Mouse (Mus musculus) monocyte, adult 2 months (primary cell): ENCODE measurements around the gene Bin2.

ENCODE experiments used
- DNase-seq, 2 experiments: peaks; one replicate each; pipeline ENCODE4 v3.0.0; 2022; ENCODE audit warnings: low spot score in 2 of 2, low read depth in 1 of 2

Bin2 gene

GRCm38 (mm10) chr15:100683041-100683440, 13.7 kb upstream of the Bin2 start:
- DNase-seq = peak; percentile 48 to 72

GRCm38 (mm10) chr15:100681770-100682169, 12.4 kb upstream of the Bin2 start:
- no peak for DNase-seq

- no peak for DNase-seq
These were observed 11.0 kb upstream of the Bin2 start for GRCm38 (mm10) chr15:100680381-100680780.

GRCm38 (mm10) chr15:100679005-100679404, 9.7 kb upstream of the Bin2 start:
- no peak for DNase-seq

- no peak for DNase-seq
These were observed 9.2 kb upstream of the Bin2 start for GRCm38 (mm10) chr15:100678581-100678980.

- no peak for DNase-seq
These were observed 8.3 kb upstream of the Bin2 start for GRCm38 (mm10) chr15:100677675-100678074.

- no peak for DNase-seq
These were observed 7.2 kb upstream of the Bin2 start for GRCm38 (mm10) chr15:100676521-100676920.

GRCm38 (mm10) chr15:100675486-100675885, 6.1 kb upstream of the Bin2 start:
- no peak for DNase-seq

- DNase-seq = no peak
These were observed 5.2 kb upstream of the Bin2 start for GRCm38 (mm10) chr15:100674566-100674965.

- no peak for DNase-seq
These were observed 4.4 kb upstream of the Bin2 start for GRCm38 (mm10) chr15:100673585-100674391.

- DNase-seq = no peak
These were observed 1.5 kb upstream of the Bin2 start for GRCm38 (mm10) chr15:100670833-100671232.

GRCm38 (mm10) chr15:100670004-100670403, 651 bp upstream of the Bin2 start:
- no peak for DNase-seq

- no peak for DNase-seq
These were observed 1.3 kb downstream of the Bin2 start for GRCm38 (mm10) chr15:100667871-100668545.

GRCm38 (mm10) chr15:100667420-100667819, 1.9 kb downstream of the Bin2 start:
- DNase-seq = no peak

- no peak for DNase-seq
These were observed 2.5 kb downstream of the Bin2 start for GRCm38 (mm10) chr15:100666851-100667250.

- no peak for DNase-seq
These were observed 3.1 kb downstream of the Bin2 start for GRCm38 (mm10) chr15:100666219-100666696.

GRCm38 (mm10) chr15:100665411-100666218, 3.7 kb downstream of the Bin2 start:
- no peak for DNase-seq

- DNase-seq = no peak
These were observed 4.5 kb downstream of the Bin2 start for GRCm38 (mm10) chr15:100664813-100665274.

- DNase-seq = no peak
These were observed 8.5 kb downstream of the Bin2 start for GRCm38 (mm10) chr15:100660805-100661204.

GRCm38 (mm10) chr15:100660306-100660705, 9.0 kb downstream of the Bin2 start:
- DNase-seq = no peak

GRCm38 (mm10) chr15:100655201-100655600, 14.2 kb downstream of the Bin2 start:
- no peak for DNase-seq
